In the genomic region with DNA sequence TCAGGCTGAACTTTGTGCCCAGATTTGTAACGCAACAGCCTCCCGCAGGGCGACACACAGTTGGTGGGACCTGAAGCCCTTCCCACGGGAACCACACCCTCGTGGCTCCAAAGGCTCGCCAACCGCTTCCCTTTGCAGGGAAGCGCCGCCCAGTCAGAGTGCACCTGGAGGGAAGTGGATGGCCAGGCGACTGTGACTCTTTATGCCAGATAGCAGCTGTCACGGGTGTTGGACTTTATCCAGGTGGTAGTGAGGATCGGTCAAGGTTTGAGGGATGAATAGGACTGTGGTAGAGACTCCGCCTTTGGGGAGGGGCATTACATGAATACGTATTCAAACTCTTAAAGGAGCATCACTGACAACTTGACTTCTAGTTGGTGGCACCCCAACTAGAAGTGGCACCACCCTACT, we compare ENCODE assay signal across 8 mouse cellular contexts. TPM values are rescaled to one million over a fixed set of nuclear protein-coding genes. Genes with fewer than 3 reads are reported as not detected.
DNase-seq lines count a peak whose midpoint lies in the region; ATAC-seq lines count a peak whose summit lies in the region.

No protein-coding gene starts in this region.

- 23% methylated on average over 14 of the region's 14 CpGs for WGBS in embryonic facial prominence, embryonic 14.5 days
- 6% methylated on average over 14 of the region's 14 CpGs for WGBS in hindbrain, embryonic 12.5 days
- 9% methylated on average over 14 of the region's 14 CpGs for WGBS in limb, embryonic 10.5 days

- 0 out of 2 replicates have a peak overlapping the region, but pooled peaks have one; percentile 16 for H3K9ac ChIP-seq in embryonic facial prominence, embryonic 14.5 days (ENCODE audit: low read depth, low read length)
- H3K9ac ChIP-seq in hindbrain, embryonic 12.5 days: peak overlapping the region; percentile 20; the same call in 1 of the 2 replicates

- H3K4me3 ChIP-seq in embryonic facial prominence, embryonic 14.5 days (ENCODE audit: low read depth, low read length): peak overlapping the region; percentile 73
- peak overlapping the region; percentile 20 for H3K4me3 ChIP-seq in hindbrain, embryonic 12.5 days
- peak overlapping the region; percentile 74 for H3K4me3 ChIP-seq in limb, embryonic 10.5 days

- 0 out of 2 replicates have a peak, but pooled peaks cover 3% of the 10 kb centered on the region for H3K27me3 ChIP-seq in embryonic facial prominence, embryonic 14.5 days (replicated peaks; ENCODE audit: control insufficient read depth, insufficient read depth, low read length)
- H3K27me3 ChIP-seq in hindbrain, embryonic 12.5 days: peaks cover 26% of the 10 kb centered on the region
- H3K27me3 ChIP-seq in limb, embryonic 10.5 days (ENCODE audit: low read depth, poor library complexity, severe bottlenecking): peaks cover 41% of the 10 kb centered on the region

- peak overlapping the region; percentile 91 for H3K4me2 ChIP-seq in embryonic facial prominence, embryonic 14.5 days (ENCODE audit: low read depth, low read length)
- peak overlapping the region; percentile 80 for H3K4me2 ChIP-seq in hindbrain, embryonic 12.5 days (replicated peaks)

- no peak overlapping the region for H3K27ac ChIP-seq in embryonic facial prominence, embryonic 14.5 days (replicated peaks; ENCODE audit: low read depth, low read length)
- H3K27ac ChIP-seq in hindbrain, embryonic 12.5 days: no peak overlapping the region
- no peak overlapping the region for H3K27ac ChIP-seq in limb, embryonic 10.5 days

- H3K4me1 ChIP-seq in embryonic facial prominence, embryonic 14.5 days (ENCODE audit: control insufficient read depth, insufficient read depth, low read length): peaks cover 18% of the 10 kb centered on the region
- peaks cover 31% of the 10 kb centered on the region for H3K4me1 ChIP-seq in hindbrain, embryonic 12.5 days
- peaks cover 26% of the 10 kb centered on the region for H3K4me1 ChIP-seq in limb, embryonic 10.5 days

- peak; percentile 2 for ATAC-seq in activated CD4-positive, CD25-positive, alpha-beta regulatory T cell, adult 4 months
- no peak for ATAC-seq in embryonic facial prominence, embryonic 14.5 days (ENCODE audit: low read depth)
- ATAC-seq in hindbrain, embryonic 12.5 days (ENCODE audit: low FRiP score): no peak
- ATAC-seq in megakaryocyte-erythroid progenitor cell, adult 5-6 weeks (replicated peaks; ENCODE audit: low FRiP score, low TSS enrichment, poor library complexity, severe bottlenecking): peak; percentile 45

- H3K9me3 ChIP-seq in embryonic facial prominence, embryonic 14.5 days (ENCODE audit: control insufficient read depth, low read length): no peaks in the 10 kb centered on the region
- no peaks in the 10 kb centered on the region for H3K9me3 ChIP-seq in hindbrain, embryonic 12.5 days (replicated peaks)
- no peaks in the 10 kb centered on the region for H3K9me3 ChIP-seq in limb, embryonic 10.5 days (replicated peaks)

- H3K36me3 ChIP-seq in embryonic facial prominence, embryonic 14.5 days (ENCODE audit: control insufficient read depth, insufficient read depth, low read length): peaks cover 33% of the 10 kb centered on the region
- peaks cover 27% of the 10 kb centered on the region for H3K36me3 ChIP-seq in hindbrain, embryonic 12.5 days
- peaks cover 34% of the 10 kb centered on the region for H3K36me3 ChIP-seq in limb, embryonic 10.5 days

- peak; percentile 28 to 38 for DNase-seq in frontal cortex, postnatal 10 days (ENCODE audit: low spot score in 2 of 2)
- no peak for DNase-seq in frontal cortex, postnatal 36 days (ENCODE audit: low spot score in 2 of 2)
- DNase-seq in embryonic facial prominence, embryonic 14.5 days (ENCODE audit: low spot score): no peak
- DNase-seq in limb, embryonic 10.5 days (ENCODE audit: low spot score): no peak
- DNase-seq in thymus, postnatal 14 days: no peak

RNA-seq across cellular contexts. Expression of a gene that starts 0.6 kb away (rescaled TPM):
- polyA plus RNA-seq in activated CD4-positive, CD25-positive, alpha-beta regulatory T cell, adult 4 months (2017; shearing (Covaris generic)): 1 to 10 TPM; 5.5 to 6.1 TPM
- 3.5 and 4.3 TPM in 2 replicates for polyA plus RNA-seq in embryonic facial prominence, embryonic 14.5 days (2014; fragmentation: Nextera tagmentation; extraction: Ambion mirVana)
- polyA plus RNA-seq in hindbrain, embryonic 12.5 days (2016; fragmentation: Nextera tagmentation; extraction: Ambion mirVana): 3.6 and 4.3 TPM in 2 replicates
- polyA plus RNA-seq in limb, embryonic 10.5 days (2016; fragmentation: Nextera tagmentation; extraction: Ambion mirVana): 1.2 and 2.0 TPM in 2 replicates
- total RNA-seq in megakaryocyte-erythroid progenitor cell, adult 5-6 weeks (2014; fragmentation: Nextera tagmentation): 0.47 TPM in 1 of 2 replicates, not detected in the other
- 2.6 and 3.2 TPM in 2 replicates for total RNA-seq in megakaryocyte-erythroid progenitor cell, adult 5-6 weeks (2017)

RNA-seq across cellular contexts. Expression of a gene that starts 13.8 kb away (rescaled TPM):
- polyA plus RNA-seq in activated CD4-positive, CD25-positive, alpha-beta regulatory T cell, adult 4 months (2017; shearing (Covaris generic)): not detected
- 58.9 and 61.1 TPM in 2 replicates for polyA plus RNA-seq in embryonic facial prominence, embryonic 14.5 days (2014; fragmentation: Nextera tagmentation; extraction: Ambion mirVana)
- polyA plus RNA-seq in hindbrain, embryonic 12.5 days (2016; fragmentation: Nextera tagmentation; extraction: Ambion mirVana): 24.2 and 25.7 TPM in 2 replicates
- polyA plus RNA-seq in limb, embryonic 10.5 days (2016; fragmentation: Nextera tagmentation; extraction: Ambion mirVana): 23.5 and 32.3 TPM in 2 replicates
- not detected in 2 replicates for total RNA-seq in megakaryocyte-erythroid progenitor cell, adult 5-6 weeks (2014; fragmentation: Nextera tagmentation)
- total RNA-seq in megakaryocyte-erythroid progenitor cell, adult 5-6 weeks (2017): not detected in 2 replicates

RNA-seq across cellular contexts. Expression of a gene that starts 14.0 kb away (rescaled TPM):
- 10 to 100 TPM; 26.1 to 29.3 TPM for polyA plus RNA-seq in activated CD4-positive, CD25-positive, alpha-beta regulatory T cell, adult 4 months (2017; shearing (Covaris generic))
- 38.7 and 49.8 TPM in 2 replicates for polyA plus RNA-seq in embryonic facial prominence, embryonic 14.5 days (2014; fragmentation: Nextera tagmentation; extraction: Ambion mirVana)
- polyA plus RNA-seq in hindbrain, embryonic 12.5 days (2016; fragmentation: Nextera tagmentation; extraction: Ambion mirVana): 115 and 118 TPM in 2 replicates
- 61.7 and 75.9 TPM in 2 replicates for polyA plus RNA-seq in limb, embryonic 10.5 days (2016; fragmentation: Nextera tagmentation; extraction: Ambion mirVana)
- 102 and 142 TPM in 2 replicates for total RNA-seq in megakaryocyte-erythroid progenitor cell, adult 5-6 weeks (2014; fragmentation: Nextera tagmentation)
- total RNA-seq in megakaryocyte-erythroid progenitor cell, adult 5-6 weeks (2017): 21.7 and 26.6 TPM in 2 replicates

RNA-seq across cellular contexts. Expression of a gene that starts 31.6 kb away (rescaled TPM):
- under 1 TPM; 0.45 to 0.53 TPM for polyA plus RNA-seq in activated CD4-positive, CD25-positive, alpha-beta regulatory T cell, adult 4 months (2017; shearing (Covaris generic))
- 8.1 and 8.7 TPM in 2 replicates for polyA plus RNA-seq in embryonic facial prominence, embryonic 14.5 days (2014; fragmentation: Nextera tagmentation; extraction: Ambion mirVana)
- polyA plus RNA-seq in hindbrain, embryonic 12.5 days (2016; fragmentation: Nextera tagmentation; extraction: Ambion mirVana): 108 and 110 TPM in 2 replicates
- polyA plus RNA-seq in limb, embryonic 10.5 days (2016; fragmentation: Nextera tagmentation; extraction: Ambion mirVana): 0.79 and 1.2 TPM in 2 replicates
- not detected in 2 replicates for total RNA-seq in megakaryocyte-erythroid progenitor cell, adult 5-6 weeks (2014; fragmentation: Nextera tagmentation)
- total RNA-seq in megakaryocyte-erythroid progenitor cell, adult 5-6 weeks (2017): not detected in 2 replicates

Comparison
In these comparisons a context has a peak if more than half of its experiments do, and no peak if none do; other contexts are left out.
1. DNase-seq: peak in frontal cortex, postnatal 10 days (2 of 2); none in frontal cortex, postnatal 36 days (0 of 2), embryonic facial prominence, embryonic 14.5 days (single experiment), limb, embryonic 10.5 days (single experiment) and thymus, postnatal 14 days (single experiment).
2. ATAC-seq: peak in activated CD4-positive, CD25-positive, alpha-beta regulatory T cell, adult 4 months (single experiment) and megakaryocyte-erythroid progenitor cell, adult 5-6 weeks (single experiment); none in embryonic facial prominence, embryonic 14.5 days (single experiment) and hindbrain, embryonic 12.5 days (single experiment).
3. H3K4me3 ChIP-seq: peak in every context shown above with its lines; median percentile 74 in limb, embryonic 10.5 days; 73 in embryonic facial prominence, embryonic 14.5 days; 20 in hindbrain, embryonic 12.5 days.
4. RNA of a gene that starts 13.8 kb away (polyA plus RNA-seq): 58.9 to 61.1 TPM in embryonic facial prominence, embryonic 14.5 days, 23.5 to 32.3 TPM in limb, embryonic 10.5 days and 24.2 to 25.7 TPM in hindbrain, embryonic 12.5 days; not detected in activated CD4-positive, CD25-positive, alpha-beta regulatory T cell, adult 4 months; every median in the first group is over 10 times any median in the second.